Mouse (Mus musculus): Measurements from ENCODE around the gene Drosha. TPM values are rescaled to one million over a fixed set of nuclear protein-coding genes. Genes with fewer than 3 reads are reported as not detected.
A peak's percentile ranks its signal among the peaks of the same experiment; 100 is the strongest.

The Drosha gene
- polyA plus RNA-seq, 1 experiment from 2014 or later, result 57.5 TPM

DNA sequence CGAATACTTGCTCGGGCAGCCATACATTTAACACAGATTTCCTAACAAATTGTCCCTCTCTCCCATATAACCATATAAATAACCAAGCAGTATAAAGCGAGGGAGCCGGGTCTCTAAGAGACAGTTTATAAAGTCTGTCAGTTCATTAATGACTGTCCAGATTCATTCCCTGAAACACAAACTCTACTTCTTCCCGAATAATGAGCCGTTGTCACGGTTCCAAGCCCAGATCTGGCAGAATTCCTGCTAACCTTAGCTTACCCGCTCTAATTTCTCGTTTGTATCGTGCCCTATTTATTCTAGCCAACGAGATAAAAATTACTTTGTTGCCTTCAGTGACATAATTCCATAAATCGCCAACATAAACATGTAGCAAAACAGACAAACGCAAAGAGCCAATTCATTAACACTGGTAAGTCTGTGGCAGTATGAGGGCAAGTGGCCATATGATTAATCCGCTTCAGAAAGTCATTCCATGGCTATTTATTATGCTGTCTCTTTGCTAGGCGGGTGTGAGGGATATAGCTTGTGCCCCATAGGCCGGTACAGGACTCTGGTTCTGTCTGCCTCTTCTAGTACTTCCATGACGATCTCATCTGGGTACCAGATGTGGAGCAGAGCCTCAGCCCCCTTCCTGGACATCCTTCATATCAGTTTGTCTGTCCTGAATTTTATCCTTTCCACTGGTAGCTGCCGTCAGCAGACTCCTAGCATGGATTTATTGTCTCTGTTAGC lies 51.0 kb downstream of the Drosha start:
- Histone ChIP-seq H3K27ac (no peak overlapping the region), H3K9ac (no peak overlapping the region), H3K4me3 (no peak overlapping the region), H3K9me3 (no peaks in the 10 kb centered on the region), H3K4me1 (no peaks in the 10 kb centered on the region), H3K36me3 (replicated peaks) (peaks cover 20% of the 10 kb centered on the region; the same call in 1 of the 2 replicates), H3K4me2 (no peak overlapping the region), H3K27me3 (replicated peaks) (no peaks in the 10 kb centered on the region)
- WGBS, result 84% methylated on average over 18 of the region's 18 CpGs
- no peak for ATAC-seq (replicated peaks)

DNA sequence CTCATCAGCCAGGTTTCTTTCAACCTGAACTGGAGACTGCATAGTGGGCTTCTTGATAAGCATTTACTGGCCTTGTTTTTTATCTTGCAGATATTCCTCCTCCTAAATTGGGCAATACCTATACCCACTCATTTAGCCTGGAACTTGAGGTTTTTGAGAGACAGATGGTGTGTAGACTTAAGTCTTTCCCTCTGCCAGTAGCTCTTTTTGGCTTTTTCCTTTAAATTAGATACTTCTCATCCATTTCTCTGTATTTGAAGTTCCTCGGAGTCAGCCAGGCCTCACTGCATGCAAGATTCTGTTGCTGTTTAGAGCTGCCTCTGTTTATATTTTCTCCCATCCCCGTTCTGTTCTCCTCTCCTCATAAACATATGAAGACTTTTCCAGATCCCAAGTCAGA lies 51.7 kb downstream of the Drosha start:
- Histone ChIP-seq H3K4me1 (no peaks in the 10 kb centered on the region), H3K27me3 (replicated peaks) (no peaks in the 10 kb centered on the region), H3K9ac (no peak overlapping the region), H3K27ac (no peak overlapping the region), H3K4me3 (no peak overlapping the region), H3K4me2 (no peak overlapping the region), H3K36me3 (replicated peaks) (peaks cover 23% of the 10 kb centered on the region; the same call in 1 of the 2 replicates), H3K9me3 (no peaks in the 10 kb centered on the region)
- ATAC-seq (replicated peaks), result no peak
- WGBS, result 93% methylated on average over 2 of the region's 2 CpGs

DNA sequence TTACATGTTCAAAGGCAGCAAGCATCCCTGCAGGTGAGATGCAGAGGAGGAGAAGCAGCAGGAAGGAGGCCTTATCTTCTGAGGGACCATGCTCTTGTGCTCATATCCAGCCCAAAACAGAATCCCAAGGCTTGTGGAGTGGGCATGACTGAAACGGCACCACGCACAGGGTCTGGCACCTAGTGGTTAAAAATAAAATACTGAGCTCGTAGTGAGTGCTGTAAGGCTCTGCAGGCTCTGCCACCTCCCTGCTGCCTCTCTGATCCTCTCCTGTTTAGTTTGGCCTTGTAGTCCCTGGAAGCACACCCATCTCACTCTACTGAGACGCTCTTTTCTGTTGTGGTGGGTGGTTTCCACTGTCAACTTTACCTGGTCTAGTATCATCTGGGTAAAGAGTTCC lies 52.3 kb downstream of the Drosha start:
- H3K36me3 ChIP-seq (replicated peaks), result peaks cover 23% of the 10 kb centered on the region; the same call in 1 of the 2 replicates
- no peak overlapping the region for H3K27ac ChIP-seq
- 94% methylated on average over 4 of the region's 4 CpGs for WGBS
- no peak for ATAC-seq (replicated peaks)
- no peak overlapping the region for H3K9ac ChIP-seq
- H3K9me3 ChIP-seq, result no peaks in the 10 kb centered on the region
- H3K4me3 ChIP-seq, result no peak overlapping the region
- no peaks in the 10 kb centered on the region for H3K27me3 ChIP-seq (replicated peaks)
- H3K4me1 ChIP-seq, result no peaks in the 10 kb centered on the region
- H3K4me2 ChIP-seq, result no peak overlapping the region

DNA sequence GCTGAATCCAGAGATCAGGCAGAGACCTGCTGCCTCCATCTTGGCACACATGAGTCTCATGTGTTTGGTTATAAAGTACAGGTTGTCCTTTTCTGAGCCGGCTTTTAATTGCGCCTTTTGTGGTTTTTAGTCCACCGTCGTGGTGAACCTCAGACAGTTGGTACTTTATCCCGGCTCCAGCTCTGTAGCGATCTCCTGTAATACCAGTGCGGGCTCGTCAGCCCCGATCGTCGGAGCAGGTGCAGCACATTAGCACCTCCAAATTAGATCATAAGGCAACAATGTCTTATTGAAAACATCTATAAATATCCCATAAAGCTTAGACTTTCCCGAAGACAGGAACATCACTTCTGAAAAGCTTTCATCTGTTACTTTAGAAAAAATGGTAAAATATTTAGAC lies 53.3 kb downstream of the Drosha start:
- WGBS, result 92% methylated on average over 12 of the region's 12 CpGs
- Histone ChIP-seq H3K9ac (no peak overlapping the region), H3K36me3 (replicated peaks) (peaks cover 23% of the 10 kb centered on the region; the same call in 1 of the 2 replicates), H3K27ac (no peak overlapping the region), H3K4me2 (no peak overlapping the region), H3K27me3 (replicated peaks) (no peaks in the 10 kb centered on the region), H3K4me1 (no peaks in the 10 kb centered on the region), H3K9me3 (no peaks in the 10 kb centered on the region), H3K4me3 (no peak overlapping the region)
- no peak for ATAC-seq (replicated peaks)

DNA sequence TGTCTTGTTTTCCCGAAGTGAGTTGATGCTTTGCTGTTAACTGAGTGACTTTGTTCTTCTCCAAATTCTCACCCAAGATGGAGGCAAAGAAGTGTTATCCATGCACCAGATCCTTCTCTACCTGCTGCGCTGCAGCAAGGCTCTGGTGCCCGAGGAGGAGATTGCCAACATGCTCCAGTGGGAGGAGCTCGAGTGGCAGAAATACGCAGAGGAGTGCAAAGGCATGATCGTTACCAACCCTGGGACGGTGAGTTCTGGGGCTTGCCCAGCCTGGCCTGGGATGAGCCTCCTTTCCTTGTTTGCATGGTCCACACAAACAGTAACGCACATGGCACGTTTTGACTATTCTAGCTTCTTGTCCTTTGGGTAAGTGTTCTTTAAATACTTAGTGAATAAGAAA lies 54.0 kb downstream of the Drosha start:
- Histone ChIP-seq H3K4me3 (no peak overlapping the region), H3K27ac (no peak overlapping the region), H3K27me3 (replicated peaks) (no peaks in the 10 kb centered on the region), H3K4me2 (no peak overlapping the region), H3K36me3 (replicated peaks) (peaks cover 25% of the 10 kb centered on the region; the same call in 1 of the 2 replicates), H3K9ac (no peak overlapping the region), H3K4me1 (no peaks in the 10 kb centered on the region), H3K9me3 (no peaks in the 10 kb centered on the region)
- ATAC-seq (replicated peaks), result no peak
- WGBS, result 91% methylated on average over 9 of the region's 9 CpGs

DNA sequence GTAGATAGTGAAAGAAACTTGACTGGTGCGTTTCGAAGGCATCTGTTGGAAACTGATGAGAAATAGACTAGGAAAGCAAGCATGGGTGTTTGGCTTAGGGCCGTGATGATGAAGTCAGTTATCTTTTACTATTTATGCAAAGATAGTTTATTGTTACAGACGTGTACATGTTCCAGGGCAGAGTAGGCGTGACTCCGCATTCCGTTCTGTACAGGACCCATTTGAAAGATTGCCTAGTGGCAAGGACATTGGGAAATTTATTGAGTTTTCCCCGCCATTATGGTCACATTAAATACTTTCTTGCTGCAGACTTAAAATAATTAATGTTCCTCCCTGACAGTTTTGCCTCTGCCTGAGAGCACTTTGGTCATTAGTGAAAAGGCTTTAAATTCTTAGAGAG lies 55.3 kb downstream of the Drosha start:
- H3K4me1 ChIP-seq, result no peaks in the 10 kb centered on the region
- no peaks in the 10 kb centered on the region for H3K9me3 ChIP-seq
- no peak overlapping the region for H3K4me2 ChIP-seq
- H3K36me3 ChIP-seq (replicated peaks), result peaks cover 33% of the 10 kb centered on the region; the same call in 1 of the 2 replicates
- no peaks in the 10 kb centered on the region for H3K27me3 ChIP-seq (replicated peaks)
- no peak overlapping the region for H3K4me3 ChIP-seq
- no peak overlapping the region for H3K27ac ChIP-seq
- 94% methylated on average over 8 of the region's 8 CpGs for WGBS
- ATAC-seq (replicated peaks), result no peak
- no peak overlapping the region for H3K9ac ChIP-seq

DNA sequence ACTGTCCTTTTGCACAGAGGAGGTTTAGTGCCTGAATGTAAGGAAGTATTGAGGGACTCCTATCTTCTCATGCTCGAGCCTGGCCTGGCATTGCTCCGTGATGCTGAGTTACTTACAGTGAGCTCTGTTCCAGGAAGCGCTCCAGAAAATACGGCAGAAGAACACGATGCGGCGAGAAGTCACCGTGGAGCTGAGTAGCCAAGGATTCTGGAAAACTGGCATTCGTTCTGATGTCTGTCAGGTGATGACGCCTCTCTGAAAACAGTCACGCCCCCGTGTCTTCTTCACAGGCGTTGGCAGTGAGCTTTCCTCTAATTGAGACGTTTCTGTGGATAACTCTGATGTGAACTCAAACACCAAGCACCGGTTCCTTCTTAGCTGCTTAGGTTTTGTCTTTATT lies 60.2 kb downstream of the Drosha start:
- Histone ChIP-seq H3K36me3 (replicated peaks) (peaks cover 26% of the 10 kb centered on the region), H3K27me3 (replicated peaks) (no peaks in the 10 kb centered on the region), H3K9me3 (no peaks in the 10 kb centered on the region), H3K4me2 (no peak overlapping the region), H3K4me1 (no peaks in the 10 kb centered on the region), H3K9ac (no peak overlapping the region), H3K4me3 (no peak overlapping the region), H3K27ac (no peak overlapping the region)
- no peak for ATAC-seq (replicated peaks)
- WGBS, result 89% methylated on average over 15 of the region's 15 CpGs

DNA sequence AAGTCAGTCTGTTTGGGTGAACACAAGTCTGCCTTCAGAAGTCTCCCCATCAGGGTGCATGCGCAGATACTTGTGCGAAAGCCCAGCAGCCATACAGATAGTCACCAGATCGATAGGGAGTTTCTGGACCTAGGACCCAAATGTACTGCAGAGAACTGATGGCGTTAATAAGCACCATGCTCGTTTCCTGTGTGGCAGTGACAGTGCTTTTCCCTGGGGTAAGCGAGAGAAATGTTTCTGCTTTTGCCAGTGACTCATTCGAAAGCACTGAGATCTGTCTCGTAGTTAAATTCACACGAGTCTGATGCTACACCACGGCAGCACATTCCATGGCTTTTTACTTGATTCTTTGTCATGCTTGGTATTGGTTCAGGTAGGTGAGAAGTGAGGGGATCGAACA lies 60.7 kb downstream of the Drosha start:
- Histone ChIP-seq H3K36me3 (replicated peaks) (peaks cover 28% of the 10 kb centered on the region), H3K4me1 (no peaks in the 10 kb centered on the region), H3K27ac (no peak overlapping the region), H3K4me2 (no peak overlapping the region), H3K9ac (no peak overlapping the region), H3K4me3 (no peak overlapping the region), H3K27me3 (replicated peaks) (no peaks in the 10 kb centered on the region), H3K9me3 (no peaks in the 10 kb centered on the region)
- no peak for ATAC-seq (replicated peaks)
- 94% methylated on average over 11 of the region's 11 CpGs for WGBS

DNA sequence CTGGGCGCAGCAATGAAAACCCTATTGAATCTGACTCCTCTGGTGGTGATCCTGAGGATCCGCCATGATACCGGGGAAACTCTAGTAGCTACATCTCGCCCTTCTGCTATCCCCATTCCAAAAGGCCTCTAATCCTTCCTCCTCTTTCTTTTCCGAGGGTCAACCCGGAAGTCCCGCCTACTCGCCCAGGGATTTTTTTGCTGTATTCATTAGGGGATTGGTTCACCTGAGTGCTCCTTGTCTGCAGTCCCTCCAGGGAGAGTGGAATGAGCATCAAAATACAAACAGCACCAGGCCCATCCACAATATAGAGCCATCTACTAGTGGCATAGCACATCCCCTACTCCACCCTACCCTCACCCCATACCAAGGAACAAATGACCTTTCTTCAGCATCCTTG lies 62.6 kb downstream of the Drosha start:
- Histone ChIP-seq H3K9me3 (no peaks in the 10 kb centered on the region), H3K27ac (no peak overlapping the region), H3K4me1 (no peaks in the 10 kb centered on the region), H3K4me2 (no peak overlapping the region), H3K36me3 (replicated peaks) (peaks cover 29% of the 10 kb centered on the region), H3K4me3 (no peak overlapping the region), H3K27me3 (replicated peaks) (no peaks in the 10 kb centered on the region), H3K9ac (no peak overlapping the region)
- no peak for ATAC-seq (replicated peaks)
- 91% methylated on average over 8 of the region's 8 CpGs for WGBS

DNA sequence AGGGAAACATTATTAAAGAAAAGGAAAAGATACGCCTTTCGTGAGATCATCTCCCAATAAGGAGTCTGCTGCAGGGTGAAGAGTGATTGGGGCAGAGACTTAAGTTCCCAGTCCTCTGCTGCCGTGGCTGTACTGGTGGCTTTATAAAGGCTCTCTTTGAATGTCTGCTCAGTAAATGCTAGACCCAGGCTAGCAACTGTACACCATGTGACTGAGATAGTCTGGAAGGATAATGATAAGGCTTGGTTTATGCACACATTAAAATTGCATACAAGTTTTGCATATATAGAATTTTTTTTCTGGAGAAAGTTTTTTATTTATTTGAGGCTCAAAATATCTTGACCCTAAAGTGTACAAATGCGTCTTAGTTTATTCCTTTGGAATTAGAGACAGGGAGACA lies 63.7 kb downstream of the Drosha start:
- H3K27ac ChIP-seq, result no peak overlapping the region
- ATAC-seq (replicated peaks), result no peak
- H3K4me3 ChIP-seq, result no peak overlapping the region
- no peak overlapping the region for H3K4me2 ChIP-seq
- H3K9me3 ChIP-seq, result no peaks in the 10 kb centered on the region
- H3K9ac ChIP-seq, result no peak overlapping the region
- WGBS, result 70% methylated on average over 4 of the region's 4 CpGs
- H3K36me3 ChIP-seq (replicated peaks), result peaks cover 31% of the 10 kb centered on the region
- H3K27me3 ChIP-seq (replicated peaks), result no peaks in the 10 kb centered on the region
- no peaks in the 10 kb centered on the region for H3K4me1 ChIP-seq

DNA sequence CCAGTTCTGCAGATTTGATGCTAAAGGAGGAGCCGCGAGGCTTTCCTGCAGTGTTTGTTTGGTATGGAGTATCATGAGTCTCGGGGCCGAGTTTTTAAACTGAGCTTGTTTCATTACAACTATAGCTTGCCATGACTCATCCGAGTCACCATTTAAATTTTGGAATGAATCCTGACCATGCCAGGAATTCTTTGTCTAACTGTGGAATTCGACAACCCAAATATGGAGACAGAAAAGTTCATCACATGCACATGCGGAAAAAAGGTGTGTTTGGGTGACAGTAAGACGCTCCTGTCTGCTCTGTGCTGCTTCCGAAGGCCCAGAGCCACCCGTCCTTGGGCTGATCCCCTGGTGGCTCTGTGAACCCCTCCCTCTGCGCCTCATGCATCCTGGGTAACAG lies 65.3 kb downstream of the Drosha start:
- Histone ChIP-seq H3K4me2 (no peak overlapping the region), H3K4me1 (no peaks in the 10 kb centered on the region), H3K36me3 (replicated peaks) (peaks cover 31% of the 10 kb centered on the region), H3K9ac (no peak overlapping the region), H3K27ac (no peak overlapping the region), H3K27me3 (replicated peaks) (no peaks in the 10 kb centered on the region), H3K4me3 (no peak overlapping the region), H3K9me3 (no peaks in the 10 kb centered on the region)
- no peak for ATAC-seq (replicated peaks)
- 96% methylated on average over 11 of the region's 11 CpGs for WGBS

DNA sequence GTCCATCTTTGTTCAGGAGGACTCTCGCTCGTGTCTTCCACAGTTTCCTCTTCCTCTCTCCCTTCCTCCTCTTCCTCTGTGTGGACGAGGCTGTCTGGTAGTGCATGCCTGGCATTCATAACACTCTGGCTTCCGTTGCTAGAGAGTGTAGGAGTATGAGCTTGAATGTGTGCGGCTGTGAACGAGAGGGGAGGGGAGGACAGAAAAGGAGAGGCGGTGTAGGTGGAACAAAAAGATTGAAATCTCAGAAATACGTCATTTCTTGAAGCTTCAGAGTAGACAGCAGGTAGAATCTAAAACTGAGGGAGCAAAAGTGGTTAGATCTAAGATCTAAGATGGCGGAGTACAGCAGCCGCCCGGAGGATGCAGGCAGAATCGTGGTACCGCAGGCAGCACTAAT lies 70.8 kb downstream of the Drosha start:
- 90% methylated on average over 13 of the region's 13 CpGs for WGBS
- no peaks in the 10 kb centered on the region for H3K27me3 ChIP-seq (replicated peaks)
- H3K27ac ChIP-seq, result no peak overlapping the region
- ATAC-seq (replicated peaks), result 0 out of 2 replicates have a peak, but pooled peaks have one; percentile 49
- H3K9me3 ChIP-seq, result no peaks in the 10 kb centered on the region
- no peaks in the 10 kb centered on the region for H3K4me1 ChIP-seq
- no peak overlapping the region for H3K9ac ChIP-seq
- H3K36me3 ChIP-seq (replicated peaks), result peaks cover 33% of the 10 kb centered on the region
- H3K4me2 ChIP-seq, result no peak overlapping the region
- no peak overlapping the region for H3K4me3 ChIP-seq
